Mouse (Mus musculus) liver, embryonic 11.5 days (tissue): ENCODE data around the gene Ttc30a1. TPM values are rescaled to one million over a fixed set of nuclear protein-coding genes. Genes with fewer than 3 reads are reported as not detected.
"Not testable (repeated sequence)": the region's sequence is repeated elsewhere in the genome, so short reads cannot be mapped to it uniquely, and the experiment has no call there.

Experiments used
- ATAC-seq: fragments of 200-750 bp; cut with Nextera tagmentation; replicated peaks from 2 replicates; pipeline ENCODE4 v1.8.0; 2017; ENCODE audit warnings: moderate number of reproducible peaks, mild to moderate bottlenecking, moderate TSS enrichment, moderate library complexity; ENCODE audit not compliant: low FRiP score
- DNase-seq: peaks from one replicate; pipeline ENCODE4 v3.0.0-alpha.2; 2017; ENCODE audit warnings: low spot score
- H3K27ac ChIP-seq: fragments of 300-500 bp; sonication (generic); 2 replicates; pipeline ENCODE4 v1.5.1; 2014; ENCODE audit warnings: mild to moderate bottlenecking, low read depth, low read length, control low read depth
- H3K27me3 ChIP-seq: fragments of 300-500 bp; sonication (generic); replicated peaks from 2 replicates; pipeline ENCODE4 v1.6.1; 2014; ENCODE audit warnings: low read length, mixed read lengths; ENCODE audit not compliant: control insufficient read depth, insufficient read depth
- H3K36me3 ChIP-seq: fragments of 300-500 bp; sonication (generic); 2 replicates; pipeline ENCODE4 v1.6.1; 2014; ENCODE audit warnings: mild to moderate bottlenecking, low read length, moderate library complexity, mixed read lengths; ENCODE audit not compliant: control insufficient read depth, insufficient read depth
- H3K4me1 ChIP-seq: fragments of 300-500 bp; sonication (generic); replicated peaks from 2 replicates; pipeline ENCODE4 v1.6.1; 2014; ENCODE audit warnings: low read length, mixed read lengths; ENCODE audit not compliant: control insufficient read depth, insufficient read depth
- H3K4me2 ChIP-seq: fragments of 300-500 bp; sonication (generic); 2 replicates; pipeline ENCODE4 v1.6.1; 2014; ENCODE audit warnings: mild to moderate bottlenecking, control low read depth, moderate library complexity
- H3K4me3 ChIP-seq: fragments of 300-500 bp; sonication (generic); 2 replicates; pipeline ENCODE4 v1.5.1; 2014; ENCODE audit warnings: low read depth, low read length, control low read depth
- H3K9ac ChIP-seq: fragments of 300-500 bp; sonication (generic); 2 replicates; pipeline ENCODE4 v1.6.1; 2014; ENCODE audit warnings: low read depth, low read length, control low read depth
- H3K9me3 ChIP-seq: fragments of 300-500 bp; sonication (generic); 2 replicates; pipeline ENCODE4 v1.6.1; 2016; ENCODE audit warnings: low read length, inconsistent platforms, mixed read lengths; ENCODE audit not compliant: control insufficient read depth
- WGBS: fragments of 180-500 bp; shearing (Covaris S2); extraction: QIAGEN DNeasy Blood & Tissue Kit; methylation state at CpG from one replicate; pipeline ENCODE4 v1.1.7; 2014; 5-methylcytosine and 5-hydroxymethylcytosine counted together
- polyA plus RNA-seq: library from polyadenylated mRNA; unstranded; fragments of >200 nt; fragmentation: Nextera tagmentation; extraction: Ambion mirVana; gene quantifications from 2 replicates; pipeline ENCODE4 v1.2.1, GENCODE M21; 2014

Ttc30a1 gene
- polyA plus RNA-seq, 1 experiment from 2014 or later, result 4.8 TPM

DNA sequence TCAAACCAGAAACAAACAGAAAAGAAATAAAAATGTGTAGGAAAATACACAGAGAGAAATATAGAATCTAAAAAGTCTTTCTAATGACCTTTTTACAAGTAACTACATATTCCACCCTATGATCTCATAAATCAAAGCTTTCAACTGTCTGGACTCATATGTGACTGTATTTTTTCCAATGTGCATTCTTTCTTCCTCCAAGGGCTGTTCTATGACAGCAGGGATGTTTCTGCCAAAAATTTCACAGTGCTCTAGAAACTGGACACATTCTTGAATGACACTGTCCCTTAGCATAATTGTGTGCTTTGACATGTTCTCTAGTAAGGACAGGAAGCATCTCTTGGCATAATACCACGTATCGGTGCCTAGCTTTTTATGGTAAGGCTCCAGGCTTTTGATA, 5.7 kb downstream of the Ttc30a1 start:
- H3K27ac ChIP-seq, H3K4me2 ChIP-seq, ATAC-seq, H3K9ac ChIP-seq, H3K9me3 ChIP-seq, H3K27me3 ChIP-seq, H3K4me1 ChIP-seq, DNase-seq, H3K4me3 ChIP-seq, H3K36me3 ChIP-seq: not testable (repeated sequence)
- WGBS, result 85% methylated on average over 2 of the region's 2 CpGs

DNA sequence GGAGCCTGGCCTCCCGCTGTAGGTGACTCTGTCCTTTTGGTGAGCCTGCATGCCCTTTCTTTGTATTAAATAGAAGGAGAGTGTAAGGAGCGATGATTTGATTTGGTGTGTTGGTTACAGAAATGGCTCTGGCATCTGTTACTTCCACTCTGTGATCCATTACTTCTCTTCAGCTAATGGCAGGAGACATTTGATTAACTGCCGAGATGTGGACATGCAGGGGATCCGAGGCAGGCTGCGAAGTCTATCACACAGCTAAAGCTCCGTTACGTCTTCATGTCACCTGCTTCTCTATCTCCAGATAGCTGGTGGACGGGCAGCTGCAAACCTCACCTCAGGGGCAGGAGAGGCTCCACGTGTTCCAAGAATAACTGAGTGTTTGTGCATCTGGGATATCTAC, 7.6 kb downstream of the Ttc30a1 start:
- H3K4me2 ChIP-seq, result no peak overlapping the region
- no peak overlapping the region for H3K27ac ChIP-seq
- 67% methylated on average over 9 of the region's 9 CpGs for WGBS
- ATAC-seq, result no peak
- no peaks in the 10 kb centered on the region for H3K36me3 ChIP-seq
- no peak for DNase-seq
- no peak overlapping the region for H3K9ac ChIP-seq
- H3K4me3 ChIP-seq, result no peak overlapping the region
- no peaks in the 10 kb centered on the region for H3K27me3 ChIP-seq
- H3K9me3 ChIP-seq, result no peaks in the 10 kb centered on the region
- H3K4me1 ChIP-seq, result no peaks in the 10 kb centered on the region

GRCm38 (mm10) chr2:75964972-75965371, 16.8 kb downstream of the Ttc30a1 start:
- no peak overlapping the region for H3K27ac ChIP-seq
- 15% methylated on average over 5 of the region's 5 CpGs for WGBS
- no peak for ATAC-seq

GRCm38 (mm10) chr2:75964512-75964911, 17.3 kb downstream of the Ttc30a1 start:
- Histone ChIP-seq H3K9me3 (no peaks in the 10 kb centered on the region), H3K27me3 (0 out of 2 replicates have a peak, but pooled peaks cover 2% of the 10 kb centered on the region), H3K4me1 (peaks cover 9% of the 10 kb centered on the region), H3K4me2 (peak overlapping the region; percentile 75), H3K9ac (no peak overlapping the region), H3K36me3 (no peaks in the 10 kb centered on the region), H3K27ac (no peak overlapping the region), H3K4me3 (peak overlapping the region; percentile 21)
- DNase-seq, result peak; percentile 58
- 11% methylated on average over 14 of the region's 14 CpGs for WGBS
- peak; percentile 47 for ATAC-seq

More at GRCm38 (mm10) chr2:75964972-75965371, 16.8 kb downstream of the Ttc30a1 start:
- Histone ChIP-seq H3K4me2 (peak overlapping the region; percentile 75), H3K27me3 (0 out of 2 replicates have a peak, but pooled peaks cover 2% of the 10 kb centered on the region), H3K4me1 (peaks cover 8% of the 10 kb centered on the region), H3K36me3 (no peaks in the 10 kb centered on the region), H3K9me3 (no peaks in the 10 kb centered on the region), H3K9ac (no peak overlapping the region), H3K4me3 (peak overlapping the region; percentile 21)
- DNase-seq, result no peak

DNA sequence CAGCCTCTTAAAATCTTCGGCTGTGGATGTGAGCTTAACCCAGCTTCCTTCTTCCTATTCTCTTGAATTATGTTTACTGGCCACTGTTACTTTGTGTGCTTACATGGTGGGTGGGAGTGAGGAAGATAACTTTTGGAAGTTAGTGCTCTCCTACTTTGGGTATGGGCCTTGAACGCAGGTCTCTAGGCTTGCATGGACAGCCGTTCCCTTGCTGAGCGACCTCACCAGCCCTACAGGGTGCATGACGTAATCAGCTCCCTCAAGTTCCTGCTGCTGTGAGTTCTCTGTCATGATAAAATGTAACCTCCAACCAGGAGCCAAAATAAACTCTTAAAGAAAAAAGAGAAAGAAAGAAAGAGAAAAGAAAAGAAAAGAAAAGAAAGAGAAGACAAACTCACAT, 17.7 kb downstream of the Ttc30a1 start:
- H3K9me3 ChIP-seq, result no peaks in the 10 kb centered on the region
- 0 out of 2 replicates have a peak, but pooled peaks cover 2% of the 10 kb centered on the region for H3K27me3 ChIP-seq
- H3K4me1 ChIP-seq, result peaks cover 9% of the 10 kb centered on the region
- no peak for DNase-seq
- H3K9ac ChIP-seq, result no peak overlapping the region
- ATAC-seq, result no peak
- H3K27ac ChIP-seq, result no peak overlapping the region
- no peaks in the 10 kb centered on the region for H3K36me3 ChIP-seq
- H3K4me2 ChIP-seq, result peak overlapping the region; percentile 75
- peak overlapping the region; percentile 21 for H3K4me3 ChIP-seq
- WGBS, result 61% methylated on average over 5 of the region's 5 CpGs

DNA sequence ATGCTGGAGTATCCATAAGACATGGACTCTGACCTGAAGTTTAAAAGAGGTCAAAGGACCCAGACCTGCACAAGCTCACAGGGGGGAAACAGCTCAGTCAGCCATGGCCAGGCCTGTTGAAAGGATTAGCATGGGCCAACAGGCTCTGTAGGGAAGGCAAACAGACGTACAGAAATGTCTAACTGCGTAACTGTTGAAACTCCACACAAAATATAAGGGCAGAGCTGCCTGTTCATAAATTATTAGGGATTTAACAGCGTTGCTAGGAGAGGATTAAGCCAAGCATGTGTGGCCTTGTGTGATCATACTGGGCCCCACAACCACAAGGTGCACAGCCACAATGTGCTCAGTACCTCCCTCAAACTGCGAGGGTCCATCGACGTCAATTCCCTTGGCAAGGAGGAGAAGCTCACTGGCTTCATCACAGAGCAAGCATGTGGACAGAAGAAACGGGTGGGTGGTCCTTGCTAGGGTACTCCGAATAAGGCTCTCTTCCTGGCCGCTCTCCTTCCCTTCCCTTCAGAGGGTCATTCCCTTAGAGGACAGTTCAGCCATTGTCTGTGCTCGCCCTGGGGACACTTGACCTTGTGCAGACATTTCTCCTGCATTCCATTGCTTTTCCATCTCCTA, 18.4 kb downstream of the Ttc30a1 start:
- DNase-seq, result no peak
- 76% methylated on average over 10 of the region's 10 CpGs for WGBS
- Histone ChIP-seq H3K4me3 (no peak overlapping the region), H3K27me3 (0 out of 2 replicates have a peak, but pooled peaks cover 2% of the 10 kb centered on the region), H3K9me3 (no peaks in the 10 kb centered on the region), H3K27ac (no peak overlapping the region), H3K9ac (no peak overlapping the region), H3K36me3 (no peaks in the 10 kb centered on the region), H3K4me2 (no peak overlapping the region), H3K4me1 (peaks cover 9% of the 10 kb centered on the region)
- ATAC-seq, result no peak

- no peak overlapping the region for H3K4me3 ChIP-seq
- DNase-seq (no peak), ATAC-seq (no peak)
- peaks cover 9% of the 10 kb centered on the region for H3K4me1 ChIP-seq
- H3K27ac ChIP-seq, result peak overlapping the region; percentile 53; the same call in 1 of the 2 replicates
- H3K4me2 ChIP-seq, result peak overlapping the region; percentile 39; the same call in 1 of the 2 replicates
- WGBS, result 52% methylated on average over 15 of the region's 15 CpGs
- no peaks in the 10 kb centered on the region for H3K36me3 ChIP-seq
- H3K9me3 ChIP-seq, result no peaks in the 10 kb centered on the region
- H3K9ac ChIP-seq, result no peak overlapping the region
- H3K27me3 ChIP-seq, result 0 out of 2 replicates have a peak, but pooled peaks cover 2% of the 10 kb centered on the region
Measured at GRCm38 (mm10) chr2:75960366-75961330, 21.1 kb downstream of the Ttc30a1 start.

- Histone ChIP-seq H3K27ac (no peak overlapping the region), H3K36me3 (no peaks in the 10 kb centered on the region), H3K4me1 (peaks cover 9% of the 10 kb centered on the region), H3K9ac (no peak overlapping the region), H3K4me2 (peak overlapping the region; percentile 39), H3K9me3 (no peaks in the 10 kb centered on the region), H3K27me3 (0 out of 2 replicates have a peak, but pooled peaks cover 2% of the 10 kb centered on the region), H3K4me3 (no peak overlapping the region)
- DNase-seq (no peak), ATAC-seq (no peak)
- 27% methylated on average over 15 of the region's 15 CpGs for WGBS
Measured at GRCm38 (mm10) chr2:75959850-75960365, 21.9 kb downstream of the Ttc30a1 start.
